Mouse (Mus musculus) spleen, adult 2 months (tissue): ENCODE data around the gene Tcaim. TPM values are rescaled to one million over a fixed set of nuclear protein-coding genes. Genes with fewer than 3 reads are reported as not detected.
"Not testable (repeated sequence)": the region's sequence is repeated elsewhere in the genome, so short reads cannot be mapped to it uniquely, and the experiment has no call there.

Source experiments
- DNase-seq, 2 experiments: peaks; one replicate each; pipeline versions ENCODE4 v3.0.0 to v3.0.0-alpha.2; 2012 to 2021; ENCODE audit warnings: low spot score in 2 of 2, low read depth in 1 of 2
- H3K27ac ChIP-seq: fragments of 200-500 bp; 2 replicates; pipeline ENCODE4 v1.5.1; 2012; ENCODE audit warnings: low read length, inconsistent platforms; ENCODE audit not compliant: insufficient read depth
- H3K27me3 ChIP-seq: fragments of 200-500 bp; 2 replicates; pipeline ENCODE4 v1.6.1; 2012; ENCODE audit warnings: mild to moderate bottlenecking, moderate library complexity, low read length, inconsistent platforms; ENCODE audit not compliant: control insufficient read depth, insufficient read depth
- H3K36me3 ChIP-seq: fragments of 200-500 bp; 2 replicates; pipeline ENCODE4 v1.6.1; 2012; ENCODE audit warnings: mild to moderate bottlenecking, low read length, inconsistent platforms; ENCODE audit not compliant: control insufficient read depth, insufficient read depth
- H3K4me1 ChIP-seq: fragments of 200-500 bp; 2 replicates; pipeline ENCODE4 v1.6.1; 2011; ENCODE audit warnings: inconsistent platforms; ENCODE audit not compliant: control insufficient read depth, insufficient read depth, insufficient read length
- H3K4me3 ChIP-seq: fragments of 200-500 bp; 2 replicates; pipeline ENCODE4 v1.5.1; 2011; ENCODE audit warnings: mild to moderate bottlenecking, inconsistent platforms; ENCODE audit not compliant: insufficient read depth, insufficient read length; ENCODE audit errors: extremely low read depth
- CTCF ChIP-seq: fragments of 200-500 bp; IDR thresholded peaks from 2 replicates; pipeline ENCODE4 v1.5.1; 2011; ENCODE audit warnings: mild to moderate bottlenecking, inconsistent platforms; ENCODE audit not compliant: insufficient read depth, insufficient read length, insufficient replicate concordance; ENCODE audit errors: extremely low read depth
- POLR2A ChIP-seq: fragments of 200-500 bp; IDR thresholded peaks from 2 replicates; pipeline ENCODE4 v1.6.1; 2011; ENCODE audit warnings: low read depth, low read length, inconsistent platforms
- WGBS: fragments of 180-500 bp; shearing (Covaris S2); methylation state at CpG from one replicate; pipeline ENCODE4 v1.1.7; 2018; 5-methylcytosine and 5-hydroxymethylcytosine counted together
- polyA plus RNA-seq: library from polyadenylated mRNA; depleted of rRNA; stranded (reverse); fragments of >200 nt; gene quantifications from 2 replicates; pipeline ENCODE4 v1.2.3, GENCODE M21; 2012

Gene Tcaim
- polyA plus RNA-seq, 1 experiment, result 1.8 TPM

- H3K4me3 ChIP-seq, result no peak overlapping the region
- H3K27ac ChIP-seq, result no peak overlapping the region
- peaks cover 2% of the 10 kb centered on the region; the same call in 1 of the 2 replicates for H3K36me3 ChIP-seq
- no peak for DNase-seq
- H3K4me1 ChIP-seq, result no peaks in the 10 kb centered on the region
- H3K27me3 ChIP-seq, result no peaks in the 10 kb centered on the region
- TF ChIP-seq CTCF, result no peak
- no peak for TF ChIP-seq POLR2A
Measured at GRCm38 (mm10) chr9:122846156-122846555, 40.8 kb downstream of the Tcaim start.

GRCm38 (mm10) chr9:122847811-122848311, 42.5 kb downstream of the Tcaim start:
- H3K4me1 ChIP-seq, result not testable (repeated sequence)
- 89% methylated on average over 8 of the region's 8 CpGs for WGBS

GRCm38 (mm10) chr9:122854526-122854925, 49.2 kb downstream of the Tcaim start:
- Histone ChIP-seq H3K27ac (no peak overlapping the region), H3K27me3 (no peaks in the 10 kb centered on the region)
- WGBS, result 97% methylated on average over 7 of the region's 7 CpGs

More at GRCm38 (mm10) chr9:122847811-122848311, 42.5 kb downstream of the Tcaim start:
- H3K27me3 ChIP-seq, H3K27ac ChIP-seq, H3K4me3 ChIP-seq, DNase-seq, H3K36me3 ChIP-seq: not testable (repeated sequence)

GRCm38 (mm10) chr9:122855141-122855540, 49.8 kb downstream of the Tcaim start:
- not testable (repeated sequence) for H3K27me3 ChIP-seq, H3K4me1 ChIP-seq, H3K4me3 ChIP-seq, H3K27ac ChIP-seq, DNase-seq
- 93% methylated on average over 2 of the region's 7 CpGs for WGBS
- peaks cover 66% of the 10 kb centered on the region for H3K36me3 ChIP-seq

More at GRCm38 (mm10) chr9:122854526-122854925, 49.2 kb downstream of the Tcaim start:
- no peak for TF ChIP-seq POLR2A
- no peak for TF ChIP-seq CTCF
- peaks cover 61% of the 10 kb centered on the region for H3K36me3 ChIP-seq
- no peaks in the 10 kb centered on the region for H3K4me1 ChIP-seq
- no peak overlapping the region for H3K4me3 ChIP-seq
- no peak for DNase-seq

GRCm38 (mm10) chr9:122855617-122856016, 50.3 kb downstream of the Tcaim start:
- H3K4me3 ChIP-seq, result no peak overlapping the region
- no peaks in the 10 kb centered on the region for H3K4me1 ChIP-seq
- no peak for DNase-seq
- WGBS, result 94% methylated on average over 4 of the region's 4 CpGs
- TF ChIP-seq CTCF (no peak), POLR2A (no peak)
- no peak overlapping the region for H3K27ac ChIP-seq
- peaks cover 68% of the 10 kb centered on the region for H3K36me3 ChIP-seq
- no peaks in the 10 kb centered on the region for H3K27me3 ChIP-seq

GRCm38 (mm10) chr9:122856716-122857115, 51.4 kb downstream of the Tcaim start:
- WGBS, result 94% methylated on average over 3 of the region's 3 CpGs
- H3K4me3 ChIP-seq, result no peak overlapping the region
- no peak for DNase-seq
- H3K27ac ChIP-seq, result no peak overlapping the region
- H3K36me3 ChIP-seq, result peaks cover 78% of the 10 kb centered on the region
- H3K4me1 ChIP-seq, result no peaks in the 10 kb centered on the region
- no peak for TF ChIP-seq CTCF
- TF ChIP-seq POLR2A, result no peak
- no peaks in the 10 kb centered on the region for H3K27me3 ChIP-seq

- H3K4me1 ChIP-seq, result peaks cover 4% of the 10 kb centered on the region; the same call in 1 of the 2 replicates
- no peak overlapping the region for H3K27ac ChIP-seq
- peaks cover 53% of the 10 kb centered on the region for H3K36me3 ChIP-seq
- TF ChIP-seq POLR2A (no peak), CTCF (no peak)
- DNase-seq, result no peak
- H3K4me3 ChIP-seq, result no peak overlapping the region
- H3K27me3 ChIP-seq, result no peaks in the 10 kb centered on the region
Measured at GRCm38 (mm10) chr9:122860752-122861151, 55.4 kb downstream of the Tcaim start.

GRCm38 (mm10) chr9:122863731-122864130, 58.4 kb downstream of the Tcaim start:
- Histone ChIP-seq H3K27me3 (no peaks in the 10 kb centered on the region), H3K4me1 (peaks cover 4% of the 10 kb centered on the region; the same call in 1 of the 2 replicates), H3K36me3 (peaks cover 28% of the 10 kb centered on the region), H3K27ac (no peak overlapping the region), H3K4me3 (no peak overlapping the region)
- 84% methylated on average over 2 of the region's 2 CpGs for WGBS
- TF ChIP-seq POLR2A (no peak), CTCF (no peak)
- no peak for DNase-seq
